Mouse (Mus musculus): Measurements from ENCODE around the gene Gapvd1. TPM values are rescaled to one million over a fixed set of nuclear protein-coding genes. Genes with fewer than 3 reads are reported as not detected.

Gene Gapvd1
- total RNA-seq, 1 experiment: 47.0 TPM

DNA sequence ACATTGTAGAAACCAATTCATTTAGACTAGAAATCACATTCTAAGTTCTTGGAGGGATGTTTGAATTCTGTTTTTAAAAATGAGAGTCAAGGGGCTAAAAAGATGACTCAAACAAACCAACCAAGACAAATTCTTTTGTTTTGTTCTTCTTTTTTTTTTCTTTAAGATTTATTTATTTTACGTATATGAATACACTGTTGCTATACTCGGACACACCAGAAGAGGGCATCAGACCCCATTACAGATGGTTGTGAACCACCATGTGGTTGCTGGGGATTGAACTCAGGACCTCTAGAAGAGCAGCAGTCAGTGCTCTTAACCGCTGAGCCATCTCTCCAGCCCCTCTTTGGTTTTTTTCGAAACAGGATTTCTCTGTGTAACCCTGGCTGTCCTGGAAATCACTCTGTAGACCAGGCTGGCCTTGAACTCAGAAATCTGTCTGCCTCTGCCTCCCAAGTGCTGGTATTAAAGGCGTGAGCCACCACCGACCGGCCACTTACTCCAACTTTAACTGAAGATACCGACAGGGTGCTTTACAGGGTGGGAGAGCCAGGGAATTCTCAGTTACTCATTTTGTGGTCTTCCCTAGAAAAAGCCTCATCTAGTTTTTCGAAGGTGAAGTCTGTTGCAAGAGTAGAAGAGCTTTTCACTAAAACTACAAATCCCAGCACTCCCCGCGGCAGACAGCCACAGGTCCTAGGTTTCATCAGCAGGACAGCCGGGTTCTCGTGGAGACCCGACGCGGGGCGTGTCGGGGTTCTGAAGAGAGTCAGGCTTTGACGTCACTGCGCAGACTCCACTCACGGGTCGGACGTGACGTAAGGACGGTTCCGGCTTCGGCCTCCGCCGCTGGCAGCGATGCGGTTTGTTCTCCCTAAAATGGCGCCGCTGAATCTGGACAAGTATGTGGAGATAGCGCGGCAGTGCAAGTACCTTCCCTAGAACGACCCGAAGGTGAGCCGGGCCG, 46.8 kb upstream of the Gapvd1 start:
- in situ Hi-C loops (cut with MboI; ENCODE audit: low sequenced_read_pairs in 2 of 2, unreplicated experiment in 2 of 2): no loop called here
- no peaks in the 10 kb centered on the region for H3K4me1 ChIP-seq (ENCODE audit: control insufficient read depth in 2 of 2, insufficient read depth in 2 of 2, low read length in 2 of 2, poor library complexity in 1 of 2)
- TF ChIP-seq CHD2 (IDR thresholded peaks at IDR 0.05; ENCODE audit: low read depth, low read length): no peak
- TF ChIP-seq HCFC1 (IDR thresholded peaks at IDR 0.05; ENCODE audit: borderline replicate concordance, insufficient read depth, low read length): peak; percentile 95
- peak overlapping the region; percentile 96 for H3K9ac ChIP-seq (ENCODE audit: insufficient read depth, low read depth, low read length, poor library complexity, severe bottlenecking)
- H3K9me3 ChIP-seq (ENCODE audit: control insufficient read depth, insufficient read depth, low read depth, low read length): no peaks in the 10 kb centered on the region
- DNase-seq (ENCODE audit: low read depth, low spot score): peak; percentile 98
- peaks cover 8% of the 10 kb centered on the region for H3K36me3 ChIP-seq (ENCODE audit: control insufficient read depth, insufficient read depth, low read length, poor library complexity, severe bottlenecking)
- H3K27ac ChIP-seq (ENCODE audit: insufficient read depth, low read depth, low read length, poor library complexity, severe bottlenecking): peak overlapping the region; percentile 90
- peak overlapping the region; percentile 94 to 99 for H3K4me3 ChIP-seq (ENCODE audit: insufficient read depth in 1 of 2, low read depth in 1 of 2, low read length in 2 of 2, poor library complexity in 1 of 2, severe bottlenecking in 1 of 2)

DNA sequence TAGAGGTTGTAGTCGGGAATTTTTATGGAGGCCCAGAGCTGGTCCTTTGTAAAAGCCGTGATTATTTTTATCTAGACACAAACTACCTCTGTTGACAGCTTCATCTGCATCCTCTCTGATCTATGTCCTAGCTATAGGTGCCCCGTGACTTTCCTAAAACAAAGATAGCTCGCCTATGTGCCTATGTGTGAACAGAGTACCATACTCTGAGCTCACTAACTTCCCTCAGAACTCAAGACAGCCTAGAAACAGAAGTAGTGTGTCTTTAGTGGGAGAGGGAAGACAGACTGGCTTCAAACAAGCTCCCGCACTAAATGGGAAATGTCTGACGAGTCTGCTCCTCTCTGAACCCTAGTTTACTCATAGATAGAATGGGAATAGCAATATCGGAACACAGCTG, 45.3 kb upstream of the Gapvd1 start:
- no peak overlapping the region for H3K9ac ChIP-seq (ENCODE audit: insufficient read depth, low read depth, low read length, poor library complexity, severe bottlenecking)
- peak overlapping the region in 1 of 2 experiments; percentile 88; a peak in 2 of 4 replicates for H3K4me3 ChIP-seq (ENCODE audit: insufficient read depth in 1 of 2, low read depth in 1 of 2, low read length in 2 of 2, poor library complexity in 1 of 2, severe bottlenecking in 1 of 2)
- DNase-seq (ENCODE audit: low read depth, low spot score): no peak

DNA sequence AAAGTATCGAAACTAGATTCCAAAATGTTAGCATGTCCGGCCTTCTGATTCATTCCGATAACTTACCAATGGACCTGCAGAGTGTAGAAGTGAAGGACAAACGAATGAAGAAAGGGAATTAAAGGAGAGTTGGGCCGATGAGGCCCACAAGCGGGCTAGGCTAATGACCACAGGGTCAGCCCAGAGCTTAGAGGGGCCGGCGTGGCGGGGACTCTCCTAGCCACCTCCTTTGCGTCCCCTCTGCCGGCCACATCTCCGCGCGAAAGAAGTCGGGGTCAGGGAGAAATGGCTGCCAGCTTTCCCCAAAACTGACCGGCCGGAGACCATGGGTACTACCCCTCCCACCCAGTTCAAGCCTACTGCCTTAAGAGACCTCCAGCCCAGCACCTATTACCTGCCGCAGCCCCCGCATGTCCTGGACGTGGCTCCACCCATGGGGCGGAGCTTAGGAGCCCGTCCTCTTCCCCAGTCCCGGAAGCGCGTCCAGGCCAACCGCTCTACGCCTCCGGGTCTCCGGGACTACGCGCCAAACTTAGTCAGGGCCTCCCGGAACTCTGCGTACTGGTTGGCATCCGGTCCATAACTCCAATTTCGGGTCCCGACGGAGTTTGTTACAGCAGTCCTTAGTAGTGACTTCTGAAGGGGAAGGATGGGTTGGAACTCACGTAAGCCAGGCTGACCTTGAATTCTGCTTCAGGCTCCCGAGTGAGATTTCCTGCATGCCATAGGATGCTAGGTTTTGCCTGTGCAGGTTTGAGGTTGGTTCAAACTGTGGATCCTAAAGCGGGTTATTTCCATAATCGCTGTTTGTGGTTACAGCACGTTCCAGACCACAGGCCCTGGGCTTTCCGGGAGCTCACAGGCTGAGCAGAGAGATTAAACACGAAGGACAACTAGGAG, 44.6 kb upstream of the Gapvd1 start, which contains the start of gene Rabepk:
Gene Rabepk (minus strand): TSS at position 556 of the 900 bp plus-strand sequence.
- in situ Hi-C loops (cut with MboI; ENCODE audit: low sequenced_read_pairs in 2 of 2, unreplicated experiment in 2 of 2): no loop called here
- peak; percentile 82 for DNase-seq (ENCODE audit: low read depth, low spot score)
- TF ChIP-seq ZNF384 (IDR thresholded peaks at IDR 0.05; ENCODE audit: low read depth, low read length) (no peak), HCFC1 (IDR thresholded peaks at IDR 0.05; ENCODE audit: borderline replicate concordance, insufficient read depth, low read length) (peak; percentile 57; the same call in 1 of the 2 replicates)
- H3K9me3 ChIP-seq (ENCODE audit: control insufficient read depth, insufficient read depth, low read depth, low read length): no peaks in the 10 kb centered on the region
- H3K36me3 ChIP-seq (ENCODE audit: control insufficient read depth, insufficient read depth, low read length, poor library complexity, severe bottlenecking): peaks cover 4% of the 10 kb centered on the region; the same call in 1 of the 2 replicates
- 0 out of 2 replicates have a peak within 1 kb of the TSS, but pooled peaks have one; percentile 14 for H3K27ac ChIP-seq (ENCODE audit: insufficient read depth, low read depth, low read length, poor library complexity, severe bottlenecking)
- H3K9ac ChIP-seq (ENCODE audit: insufficient read depth, low read depth, low read length, poor library complexity, severe bottlenecking): peak within 1 kb of the TSS; percentile 83
- no peaks in the 10 kb centered on the region for H3K4me1 ChIP-seq (ENCODE audit: control insufficient read depth in 2 of 2, insufficient read depth in 2 of 2, low read length in 2 of 2, poor library complexity in 1 of 2)
- H3K4me3 ChIP-seq (ENCODE audit: insufficient read depth in 1 of 2, low read depth in 1 of 2, low read length in 2 of 2, poor library complexity in 1 of 2, severe bottlenecking in 1 of 2): peak within 1 kb of the TSS; percentile 79 to 88

More for the DNA sequence above, 45.3 kb upstream of the Gapvd1 start:
- H3K9me3 ChIP-seq (ENCODE audit: control insufficient read depth, insufficient read depth, low read depth, low read length): no peaks in the 10 kb centered on the region
- in situ Hi-C loops (cut with MboI; ENCODE audit: low sequenced_read_pairs in 2 of 2, unreplicated experiment in 2 of 2): no loop called here
- H3K27ac ChIP-seq (ENCODE audit: insufficient read depth, low read depth, low read length, poor library complexity, severe bottlenecking): no peak overlapping the region
- peaks cover 4% of the 10 kb centered on the region for H3K36me3 ChIP-seq (ENCODE audit: control insufficient read depth, insufficient read depth, low read length, poor library complexity, severe bottlenecking)
- TF ChIP-seq HCFC1 (IDR thresholded peaks at IDR 0.05; ENCODE audit: borderline replicate concordance, insufficient read depth, low read length) (no peak), MAFK (IDR thresholded peaks at IDR 0.05; ENCODE audit: insufficient read depth, low read depth, low read length) (no peak), ZNF384 (IDR thresholded peaks at IDR 0.05; ENCODE audit: low read depth, low read length) (no peak), ZC3H11A (IDR thresholded peaks at IDR 0.05; ENCODE audit: borderline replicate concordance, low read depth, low read length) (no peak), CHD2 (IDR thresholded peaks at IDR 0.05; ENCODE audit: low read depth, low read length) (no peak)
- H3K4me1 ChIP-seq (ENCODE audit: control insufficient read depth in 2 of 2, insufficient read depth in 2 of 2, low read length in 2 of 2, poor library complexity in 1 of 2): no peaks in the 10 kb centered on the region

DNA sequence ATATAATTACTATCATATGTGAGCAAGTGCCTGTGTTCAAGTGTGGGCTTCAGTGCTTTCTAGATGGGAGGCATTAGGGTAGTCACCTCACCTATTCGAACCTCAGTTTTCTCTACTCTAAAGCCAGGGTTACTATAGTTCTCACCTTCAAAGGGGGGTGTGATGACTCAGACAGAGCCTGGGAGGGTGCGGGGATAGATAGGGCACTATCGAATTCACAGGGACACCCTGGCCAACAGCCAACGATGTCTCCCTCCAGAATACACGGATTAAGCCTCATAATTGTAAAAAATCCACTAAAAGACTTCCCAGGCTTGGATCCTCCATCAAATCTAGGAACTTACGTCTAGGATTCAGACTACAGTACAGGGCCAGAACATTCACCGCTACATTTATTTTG, 40.4 kb upstream of the Gapvd1 start:
- Histone ChIP-seq H3K27ac (ENCODE audit: insufficient read depth, low read depth, low read length, poor library complexity, severe bottlenecking) (no peak overlapping the region), H3K4me1 (ENCODE audit: control insufficient read depth in 2 of 2, insufficient read depth in 2 of 2, low read length in 2 of 2, poor library complexity in 1 of 2) (no peaks in the 10 kb centered on the region), H3K36me3 (ENCODE audit: control insufficient read depth, insufficient read depth, low read length, poor library complexity, severe bottlenecking) (peaks cover 4% of the 10 kb centered on the region; the same call in 1 of the 2 replicates), H3K9ac (ENCODE audit: insufficient read depth, low read depth, low read length, poor library complexity, severe bottlenecking) (no peak overlapping the region), H3K4me3 (ENCODE audit: insufficient read depth in 1 of 2, low read depth in 1 of 2, low read length in 2 of 2, poor library complexity in 1 of 2, severe bottlenecking in 1 of 2) (no peak overlapping the region), H3K9me3 (ENCODE audit: control insufficient read depth, insufficient read depth, low read depth, low read length) (no peaks in the 10 kb centered on the region)
- no peak for DNase-seq (ENCODE audit: low read depth, low spot score)
- in situ Hi-C loops (cut with MboI; ENCODE audit: low sequenced_read_pairs in 2 of 2, unreplicated experiment in 2 of 2): no loop called here
- no peak for TF ChIP-seq MAFK (IDR thresholded peaks at IDR 0.05; ENCODE audit: insufficient read depth, low read depth, low read length)
- no peak for TF ChIP-seq CHD2 (IDR thresholded peaks at IDR 0.05; ENCODE audit: low read depth, low read length)
- TF ChIP-seq HCFC1 (IDR thresholded peaks at IDR 0.05; ENCODE audit: borderline replicate concordance, insufficient read depth, low read length): no peak
- TF ChIP-seq ZC3H11A (IDR thresholded peaks at IDR 0.05; ENCODE audit: borderline replicate concordance, low read depth, low read length): no peak
- no peak for TF ChIP-seq ZNF384 (IDR thresholded peaks at IDR 0.05; ENCODE audit: low read depth, low read length)

Measured in ES-E14 (cell line).